Mouse (Mus musculus): Measurements from ENCODE around the gene Cpne4.

The Cpne4 gene

GRCm38 (mm10) chr9:105053147-105053557, 506.1 kb downstream of the Cpne4 start, which contains the start of gene Mrpl3:
Gene Mrpl3 (plus strand): TSS chr9:105053239.
- peak; percentile 81 for DNase-seq

DNA sequence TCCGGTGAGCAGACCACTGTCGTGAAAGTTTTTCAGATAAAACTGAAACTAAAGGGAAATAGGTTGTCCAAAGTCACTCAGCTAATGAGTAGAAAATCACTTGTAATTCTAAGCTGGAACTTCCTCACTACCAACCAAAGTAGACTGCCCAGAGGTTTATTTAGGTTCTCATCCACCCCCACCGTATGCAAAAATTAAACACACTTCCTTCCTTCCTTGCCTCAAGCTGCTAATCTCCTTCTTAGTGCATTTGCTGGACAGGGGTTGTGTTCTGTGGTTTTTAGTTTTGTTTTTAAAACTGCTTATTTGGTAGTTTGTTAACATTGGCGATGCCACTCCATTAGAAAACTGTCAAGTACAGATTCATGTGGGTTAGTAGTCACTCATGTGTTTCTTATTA, 506.7 kb downstream of the Cpne4 start:
- no peak for DNase-seq

DNA sequence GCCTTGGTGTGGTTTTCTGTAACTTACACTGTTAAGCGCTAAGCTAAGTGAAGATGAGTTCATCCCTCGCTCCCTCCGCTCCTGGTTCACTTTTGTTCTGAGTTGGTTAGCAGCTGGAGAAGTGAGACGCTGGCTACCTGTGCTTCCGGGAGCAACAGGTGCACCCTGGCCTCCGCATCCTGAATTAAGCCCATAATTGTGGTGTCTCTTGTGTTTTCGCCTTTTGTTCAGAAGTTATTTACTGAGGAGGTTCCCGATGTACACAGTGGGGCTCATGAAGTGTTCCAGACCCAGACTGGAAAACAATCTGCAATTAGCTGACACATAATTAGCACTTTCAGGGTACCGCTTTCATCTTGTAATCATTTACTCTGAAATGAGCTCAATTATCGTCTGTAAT, 522.0 kb downstream of the Cpne4 start:
- no peak for DNase-seq

DNA sequence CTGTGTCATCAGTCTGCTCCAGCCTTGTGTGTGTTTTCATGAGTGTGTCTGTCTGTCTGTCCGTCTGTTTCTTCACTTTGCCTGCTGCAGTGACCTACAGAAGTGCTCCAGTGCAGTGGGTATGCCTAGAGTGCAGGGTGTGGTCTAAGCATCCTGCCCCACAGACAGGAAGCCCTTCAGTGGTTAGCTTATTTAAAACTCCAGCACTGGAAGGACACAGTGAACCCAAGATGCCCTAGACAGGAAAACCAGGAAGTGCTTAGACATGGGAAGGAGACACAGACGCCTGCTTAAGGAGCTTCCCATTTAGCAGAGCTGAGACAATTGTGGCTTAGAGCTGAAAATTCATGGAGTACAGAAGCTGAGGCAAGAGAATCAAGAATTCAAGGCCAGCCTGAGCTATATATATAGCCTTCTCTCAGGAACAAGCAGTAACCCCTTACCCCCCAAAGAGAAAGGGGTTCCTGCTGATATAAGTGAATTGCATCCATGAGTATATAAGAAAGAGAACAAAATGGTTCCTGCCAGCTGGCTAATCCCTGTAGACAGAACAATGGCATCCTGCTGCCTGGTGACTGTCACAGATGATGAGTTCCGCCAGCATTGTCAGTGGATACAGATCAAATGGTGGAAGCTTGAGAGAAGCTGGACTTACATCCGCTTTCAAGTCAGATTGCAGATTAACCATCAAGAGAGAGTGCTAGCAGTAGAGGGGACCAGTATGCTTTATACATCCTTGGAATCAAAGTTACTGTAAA, 526.1 kb downstream of the Cpne4 start:
- DNase-seq, result no peak

DNA sequence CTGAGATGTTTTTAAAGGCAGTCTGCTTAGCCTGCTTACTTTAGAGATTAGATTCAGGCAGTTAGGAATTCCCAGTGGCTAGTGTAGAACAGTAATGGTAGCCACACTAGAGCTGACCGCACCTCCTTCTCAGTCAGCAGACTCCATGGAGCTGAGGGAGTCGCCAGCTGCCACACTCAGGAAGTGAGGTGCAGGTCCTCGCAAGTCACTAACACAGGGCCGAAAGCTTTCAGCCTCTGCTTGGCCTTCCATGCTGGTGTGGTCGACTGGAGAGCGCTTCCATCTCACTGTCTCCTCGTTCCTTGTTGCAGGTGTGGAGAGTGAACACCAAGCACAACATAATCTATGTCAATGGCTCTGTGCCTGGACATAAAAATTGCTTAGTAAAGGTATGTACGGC, 527.8 kb downstream of the Cpne4 start:
- no peak for DNase-seq

GRCm38 (mm10) chr9:105076756-105077424, 529.8 kb downstream of the Cpne4 start:
- no peak for DNase-seq

DNA sequence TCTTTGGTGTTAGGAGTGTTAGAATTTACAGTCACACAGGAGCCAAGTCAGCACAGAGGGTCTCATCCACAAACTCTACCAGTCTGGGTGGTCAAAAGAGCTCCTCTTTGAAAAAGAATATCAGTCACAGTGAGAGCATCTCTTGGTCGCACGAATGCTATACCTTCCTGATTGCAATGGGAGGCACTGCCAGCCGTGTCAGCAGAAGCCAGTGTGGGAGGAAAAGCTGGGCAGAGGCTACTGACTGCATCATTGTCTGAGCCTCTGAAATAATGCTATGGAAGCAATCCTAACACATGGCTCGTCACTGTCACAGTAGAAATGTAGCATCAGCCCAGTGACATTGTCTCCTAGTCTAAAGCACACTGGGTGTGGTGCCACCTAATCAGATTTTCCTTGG, 531.4 kb downstream of the Cpne4 start:
- no peak for DNase-seq

DNA sequence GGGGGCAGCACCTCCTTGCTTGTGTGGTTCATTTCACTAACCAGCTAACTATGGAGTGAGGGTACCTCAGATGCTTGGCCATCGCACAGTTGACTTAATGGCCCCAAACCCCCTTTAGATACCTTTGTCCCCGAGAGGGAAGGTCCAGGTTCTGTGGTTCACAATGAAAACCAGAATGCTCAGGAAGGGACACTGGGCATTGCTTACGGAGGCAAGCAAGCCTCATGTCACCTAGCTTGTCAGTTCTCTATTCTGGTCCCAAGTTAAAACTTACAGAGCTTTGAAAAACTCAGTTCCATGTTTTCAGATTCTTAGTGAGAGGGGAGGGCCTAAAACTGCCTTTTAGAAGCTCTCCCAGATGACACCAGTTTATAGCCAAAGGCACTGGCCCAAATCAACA, 533.2 kb downstream of the Cpne4 start:
- no peak for DNase-seq
